Mouse (Mus musculus): Measurements from ENCODE around the gene Map4k5.

- TF ChIP-seq POLR2A (IDR thresholded peaks at IDR 0.05; ENCODE audit: low read depth, low read length) (no peak), CTCF (IDR thresholded peaks at IDR 0.05; ENCODE audit: extremely low read depth, insufficient read depth, insufficient read length, insufficient replicate concordance) (no peak)
Observed at GRCm38 (mm10) chr12:69911906-69912305, 18.9 kb upstream of the Map4k5 start.

Measured in spleen, adult 2 months (tissue).